Mouse (Mus musculus): ENCODE measurements around the gene Sympk. TPM values are rescaled to one million over a fixed set of nuclear protein-coding genes. Genes with fewer than 3 reads are reported as not detected.
A peak's percentile ranks its signal among the peaks of the same experiment; 100 is the strongest.

Gene Sympk
- polyA plus RNA-seq, 1 experiment: 113 TPM

GRCm38 (mm10) chr7:18991660-18992293 lies 32.4 kb upstream of the Sympk start:
- TF ChIP-seq CTCF (IDR thresholded peaks at IDR 0.05; ENCODE audit: borderline replicate concordance, insufficient read depth, low read depth, low read length): no peak
- no peak for TF ChIP-seq POLR2A (IDR thresholded peaks at IDR 0.05; ENCODE audit: borderline replicate concordance, insufficient read depth, low read length)
- under 1% methylated on average over 58 of the region's 59 CpGs for WGBS
- DNase-seq: peak; percentile 60 to 72
- Histone ChIP-seq H3K27ac (ENCODE audit: insufficient read depth, low read length) (peak overlapping the region; percentile 21), H3K27me3 (ENCODE audit: control insufficient read depth, insufficient read depth, low read length) (no peaks in the 10 kb centered on the region), H3K4me3 (replicated peaks; ENCODE audit: insufficient read depth, low read depth, low read length) (peak overlapping the region; percentile 80), H3K4me1 (ENCODE audit: control insufficient read depth, insufficient read depth, low read length) (peaks cover 10% of the 10 kb centered on the region; the same call in 1 of the 2 replicates)

GRCm38 (mm10) chr7:18992294-18992675 lies 31.9 kb upstream of the Sympk start:
- H3K4me3 ChIP-seq (replicated peaks; ENCODE audit: insufficient read depth, low read depth, low read length): peak overlapping the region; percentile 80
- DNase-seq: peak; percentile 63 to 67
- H3K27ac ChIP-seq (ENCODE audit: insufficient read depth, low read length): peak overlapping the region; percentile 21
- H3K27me3 ChIP-seq (ENCODE audit: control insufficient read depth, insufficient read depth, low read length): no peaks in the 10 kb centered on the region
- H3K4me1 ChIP-seq (ENCODE audit: control insufficient read depth, insufficient read depth, low read length): peaks cover 10% of the 10 kb centered on the region; the same call in 1 of the 2 replicates
- TF ChIP-seq CTCF (IDR thresholded peaks at IDR 0.05; ENCODE audit: borderline replicate concordance, insufficient read depth, low read depth, low read length) (no peak), POLR2A (IDR thresholded peaks at IDR 0.05; ENCODE audit: borderline replicate concordance, insufficient read depth, low read length) (no peak)
- WGBS: 2% methylated on average over 31 of the region's 31 CpGs

GRCm38 (mm10) chr7:18993036-18993435 lies 31.1 kb upstream of the Sympk start:
- TF ChIP-seq POLR2A (IDR thresholded peaks at IDR 0.05; ENCODE audit: borderline replicate concordance, insufficient read depth, low read length) (no peak), CTCF (IDR thresholded peaks at IDR 0.05; ENCODE audit: borderline replicate concordance, insufficient read depth, low read depth, low read length) (no peak)
- WGBS: 73% methylated on average over 5 of the region's 5 CpGs
- H3K27ac ChIP-seq (ENCODE audit: insufficient read depth, low read length): no peak overlapping the region

GRCm38 (mm10) chr7:18998835-18999234 lies 25.3 kb upstream of the Sympk start:
- Histone ChIP-seq H3K27ac (ENCODE audit: insufficient read depth, low read length) (no peak overlapping the region), H3K27me3 (ENCODE audit: control insufficient read depth, insufficient read depth, low read length) (no peaks in the 10 kb centered on the region), H3K4me1 (ENCODE audit: control insufficient read depth, insufficient read depth, low read length) (peaks cover 5% of the 10 kb centered on the region; the same call in 1 of the 2 replicates), H3K4me3 (replicated peaks; ENCODE audit: insufficient read depth, low read depth, low read length) (no peak overlapping the region)
- peak; percentile 11 to 29 for DNase-seq
- WGBS: 26% methylated on average over 9 of the region's 9 CpGs
- TF ChIP-seq CTCF (IDR thresholded peaks at IDR 0.05; ENCODE audit: borderline replicate concordance, insufficient read depth, low read depth, low read length): peak; percentile 21; the same call in 1 of the 2 replicates
- TF ChIP-seq POLR2A (IDR thresholded peaks at IDR 0.05; ENCODE audit: borderline replicate concordance, insufficient read depth, low read length): no peak

More at GRCm38 (mm10) chr7:18993036-18993435, 31.1 kb upstream of the Sympk start:
- DNase-seq: no peak
- H3K4me1 ChIP-seq (ENCODE audit: control insufficient read depth, insufficient read depth, low read length): peaks cover 10% of the 10 kb centered on the region; the same call in 1 of the 2 replicates
- peak overlapping the region; percentile 80 for H3K4me3 ChIP-seq (replicated peaks; ENCODE audit: insufficient read depth, low read depth, low read length)
- H3K27me3 ChIP-seq (ENCODE audit: control insufficient read depth, insufficient read depth, low read length): no peaks in the 10 kb centered on the region

GRCm38 (mm10) chr7:19000421-19000820 lies 23.8 kb upstream of the Sympk start:
- H3K27ac ChIP-seq (ENCODE audit: insufficient read depth, low read length): no peak overlapping the region
- TF ChIP-seq POLR2A (IDR thresholded peaks at IDR 0.05; ENCODE audit: borderline replicate concordance, insufficient read depth, low read length): no peak
- no peaks in the 10 kb centered on the region for H3K27me3 ChIP-seq (ENCODE audit: control insufficient read depth, insufficient read depth, low read length)
- no peak overlapping the region for H3K4me3 ChIP-seq (replicated peaks; ENCODE audit: insufficient read depth, low read depth, low read length)
- peaks cover 11% of the 10 kb centered on the region for H3K4me1 ChIP-seq (ENCODE audit: control insufficient read depth, insufficient read depth, low read length)
- DNase-seq: peak; percentile 19 to 31
- 56% methylated on average over 10 of the region's 10 CpGs for WGBS

GRCm38 (mm10) chr7:19001066-19001806 lies 22.9 kb upstream of the Sympk start:
- WGBS: 53% methylated on average over 18 of the region's 18 CpGs
- peak; percentile 25 to 31 for DNase-seq
- TF ChIP-seq CTCF (IDR thresholded peaks at IDR 0.05; ENCODE audit: borderline replicate concordance, insufficient read depth, low read depth, low read length) (no peak), POLR2A (IDR thresholded peaks at IDR 0.05; ENCODE audit: borderline replicate concordance, insufficient read depth, low read length) (no peak)
- H3K4me1 ChIP-seq (ENCODE audit: control insufficient read depth, insufficient read depth, low read length): peaks cover 18% of the 10 kb centered on the region
- no peaks in the 10 kb centered on the region for H3K27me3 ChIP-seq (ENCODE audit: control insufficient read depth, insufficient read depth, low read length)
- no peak overlapping the region for H3K27ac ChIP-seq (ENCODE audit: insufficient read depth, low read length)
- H3K4me3 ChIP-seq (replicated peaks; ENCODE audit: insufficient read depth, low read depth, low read length): no peak overlapping the region

- Histone ChIP-seq H3K27ac (ENCODE audit: insufficient read depth, low read length) (no peak overlapping the region), H3K27me3 (ENCODE audit: control insufficient read depth, insufficient read depth, low read length) (no peaks in the 10 kb centered on the region), H3K4me3 (replicated peaks; ENCODE audit: insufficient read depth, low read depth, low read length) (no peak overlapping the region), H3K4me1 (ENCODE audit: control insufficient read depth, insufficient read depth, low read length) (peaks cover 18% of the 10 kb centered on the region)
- TF ChIP-seq CTCF (IDR thresholded peaks at IDR 0.05; ENCODE audit: borderline replicate concordance, insufficient read depth, low read depth, low read length) (no peak), POLR2A (IDR thresholded peaks at IDR 0.05; ENCODE audit: borderline replicate concordance, insufficient read depth, low read length) (no peak)
- WGBS: 78% methylated on average over 3 of the region's 3 CpGs
- DNase-seq: no peak
Observed at GRCm38 (mm10) chr7:19001807-19002085, 22.4 kb upstream of the Sympk start.

GRCm38 (mm10) chr7:19002115-19002514 lies 22.1 kb upstream of the Sympk start:
- peaks cover 18% of the 10 kb centered on the region for H3K4me1 ChIP-seq (ENCODE audit: control insufficient read depth, insufficient read depth, low read length)

More at GRCm38 (mm10) chr7:19002115-19002514, 22.1 kb upstream of the Sympk start:
- peak overlapping the region; percentile 79 for H3K4me3 ChIP-seq (replicated peaks; ENCODE audit: insufficient read depth, low read depth, low read length)
- no peaks in the 10 kb centered on the region for H3K27me3 ChIP-seq (ENCODE audit: control insufficient read depth, insufficient read depth, low read length)
- no peak overlapping the region for H3K27ac ChIP-seq (ENCODE audit: insufficient read depth, low read length)
- WGBS: 28% methylated on average over 4 of the region's 4 CpGs
- DNase-seq: peak; percentile 15 to 23
- no peak for TF ChIP-seq CTCF (IDR thresholded peaks at IDR 0.05; ENCODE audit: borderline replicate concordance, insufficient read depth, low read depth, low read length)
- no peak for TF ChIP-seq POLR2A (IDR thresholded peaks at IDR 0.05; ENCODE audit: borderline replicate concordance, insufficient read depth, low read length)

Data from cerebellum, adult 2 months (tissue).